Mouse (Mus musculus) cerebellum, postnatal 25 days (tissue): Measurements from ENCODE around the gene St3gal2.
A peak's percentile ranks its signal among the peaks of the same experiment; 100 is the strongest.
"Not testable (repeated sequence)": the region's sequence is repeated elsewhere in the genome, so short reads cannot be mapped to it uniquely, and the experiment has no call there.

Experiments used
- DNase-seq, 2 experiments: peaks; one replicate each; pipeline ENCODE4 v3.0.0; 2021; ENCODE audit warnings: mixed read lengths in 2 of 2

St3gal2 gene

DNA sequence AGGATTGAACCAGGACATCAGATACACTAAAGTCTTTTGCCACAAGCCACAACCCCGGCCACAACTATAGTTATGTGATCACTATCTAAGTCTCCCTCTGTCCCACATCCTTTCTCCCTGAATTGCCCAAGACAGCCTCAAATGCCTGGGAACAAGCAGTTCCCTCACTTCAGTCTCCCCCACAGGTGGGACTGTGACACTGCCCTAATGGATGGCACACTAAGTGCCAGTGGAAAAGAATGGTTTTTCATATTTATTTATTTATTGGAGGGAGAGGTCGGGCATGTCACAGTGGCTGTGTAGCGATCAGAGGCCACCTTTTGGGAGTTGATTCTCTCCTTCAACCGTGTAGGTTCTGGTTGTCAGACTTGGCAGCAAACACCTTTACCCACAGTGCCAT is 26.0 kb downstream of the St3gal2 start:
- DNase-seq = no peak

DNA sequence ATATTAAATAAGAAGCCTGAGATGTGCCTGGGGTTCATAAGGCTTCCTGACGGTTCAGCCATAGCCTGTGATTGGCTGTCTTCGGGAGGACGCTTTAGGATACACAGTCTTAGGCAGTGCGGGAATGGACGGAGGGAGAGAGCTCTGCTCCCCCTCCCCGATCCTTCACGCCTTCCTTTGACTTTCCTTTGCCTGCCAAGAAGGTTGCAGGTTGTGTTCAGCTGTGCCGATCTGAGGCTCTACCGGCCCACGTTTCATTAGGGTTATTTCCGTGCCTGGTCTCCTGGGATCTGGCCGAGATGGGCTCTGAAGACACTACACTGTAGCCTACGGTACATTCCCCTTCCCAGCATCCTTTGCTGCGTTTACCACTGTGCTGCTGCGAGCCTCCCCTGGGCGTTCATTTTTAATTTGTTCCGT is 30.4 kb downstream of the St3gal2 start:
- DNase-seq = peak; percentile 45

DNA sequence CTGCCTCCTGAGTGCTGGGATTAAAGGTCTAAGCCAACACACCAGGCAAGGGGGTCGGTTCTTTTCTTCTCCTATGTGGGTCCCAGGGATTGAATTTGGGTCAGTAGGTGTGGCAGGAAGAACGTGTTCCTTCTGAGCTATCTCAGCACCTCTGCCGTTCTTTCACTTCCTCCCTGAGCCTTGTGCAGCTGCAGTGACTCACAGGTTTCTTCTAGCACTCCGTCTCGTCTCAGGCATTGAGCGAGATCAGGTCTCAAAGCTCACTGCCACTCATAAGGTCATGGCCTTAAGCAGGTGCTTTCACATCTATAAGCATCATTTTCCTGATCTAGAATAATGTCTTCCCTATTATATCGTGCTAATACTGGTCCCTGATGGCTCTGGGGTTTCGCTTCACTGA is 35.1 kb downstream of the St3gal2 start:
- DNase-seq = no peak

DNA sequence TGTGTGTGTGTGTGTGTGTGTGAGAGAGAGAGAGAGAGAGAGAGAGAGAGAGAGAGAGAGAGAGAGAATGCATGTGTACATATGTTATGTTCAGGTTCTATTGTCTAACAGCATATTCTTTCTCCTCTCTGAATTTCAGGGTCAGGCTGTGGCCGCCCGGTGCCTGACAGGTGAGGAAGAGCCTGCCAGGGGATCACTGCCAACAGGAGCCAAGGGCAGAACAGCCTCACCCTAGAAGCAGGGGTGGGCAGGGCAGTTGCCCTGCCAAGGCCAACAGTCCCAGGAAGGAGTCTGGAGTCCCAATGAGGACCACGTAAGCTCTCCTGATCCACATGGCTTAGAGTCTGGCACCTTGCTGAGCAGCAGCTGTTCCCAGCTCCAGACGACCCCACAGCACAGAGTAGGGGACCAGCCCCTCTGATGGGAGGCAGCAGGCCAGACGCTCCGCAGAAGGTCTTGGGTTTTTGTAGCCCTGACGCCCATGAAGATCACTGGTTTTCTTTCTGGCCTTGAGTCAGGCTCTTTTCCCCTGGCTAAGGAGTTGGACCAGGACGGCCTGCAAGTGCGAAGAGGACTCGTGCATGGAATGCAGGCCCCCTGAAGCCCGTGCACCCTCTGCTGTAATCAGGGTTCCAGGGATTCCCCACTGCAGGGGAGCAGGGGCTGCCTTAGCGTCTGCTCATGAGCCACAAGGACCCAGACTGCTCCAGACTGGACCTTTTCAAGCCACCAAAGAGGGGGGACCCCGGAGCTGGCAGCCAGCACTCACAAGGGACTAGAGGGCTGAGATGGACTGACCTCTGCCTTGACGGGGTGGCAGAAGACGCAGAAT is 37.1 kb downstream of the St3gal2 start:
- DNase-seq = peak; percentile 71 to 79

DNA sequence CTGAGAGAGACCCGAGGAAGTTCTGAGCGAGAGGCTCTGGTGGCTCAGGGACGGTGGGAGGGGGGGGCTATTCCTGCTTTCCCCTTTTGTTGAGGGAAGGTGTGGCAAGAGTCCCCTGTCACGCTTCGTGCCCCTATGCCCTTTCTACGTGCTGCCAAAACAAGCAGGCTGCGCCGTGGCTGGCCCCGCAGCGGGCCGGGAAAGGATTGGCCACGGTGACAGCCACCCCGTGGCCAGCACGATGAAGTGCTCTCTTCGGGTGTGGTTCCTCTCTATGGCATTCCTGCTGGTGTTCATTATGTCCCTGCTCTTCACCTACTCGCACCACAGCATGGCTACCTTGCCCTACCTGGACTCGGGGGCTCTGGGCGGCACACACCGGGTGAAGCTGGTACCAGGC is 37.7 kb downstream of the St3gal2 start:
- DNase-seq = peak; percentile 80 to 85

DNA sequence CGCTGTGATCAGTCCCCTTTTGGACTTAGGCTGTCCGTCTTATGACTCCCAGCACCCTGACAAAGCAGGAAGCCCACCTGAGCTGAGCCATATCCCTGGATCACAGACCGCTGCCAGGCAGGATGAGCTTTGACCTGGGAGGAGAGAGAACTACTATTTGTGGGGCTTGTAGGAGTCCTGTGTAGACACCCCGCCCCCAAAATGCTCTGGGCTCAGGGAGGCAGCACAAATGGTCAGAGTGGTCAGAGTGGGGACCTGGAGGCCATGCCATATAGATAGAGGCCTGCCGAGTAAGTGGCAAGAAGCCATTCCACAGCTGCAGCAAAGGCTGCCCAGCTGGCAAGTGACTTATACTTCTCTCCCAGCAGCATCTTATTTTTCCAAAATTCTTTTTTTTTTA is 38.4 kb downstream of the St3gal2 start:
- peak; percentile 61 to 64 for DNase-seq

DNA sequence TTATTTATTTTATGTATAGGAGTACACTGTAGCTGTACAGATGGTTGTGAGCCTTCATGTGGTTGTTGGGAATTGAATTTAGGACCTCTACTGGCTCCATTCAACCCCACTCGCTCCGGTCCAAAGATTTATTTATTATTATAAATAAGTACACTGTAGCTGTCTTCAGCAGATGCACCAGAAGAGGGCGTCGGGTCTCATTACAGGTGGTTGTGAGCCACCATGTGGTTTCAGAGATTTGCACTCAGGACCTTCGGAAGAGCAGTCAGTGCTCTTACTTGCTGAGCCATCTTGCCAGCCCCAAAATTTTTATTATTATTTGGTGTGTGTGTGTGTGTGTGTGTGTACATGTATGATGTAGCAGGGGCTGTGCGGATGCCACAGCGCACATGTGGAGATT is 38.8 kb downstream of the St3gal2 start:
- peak in 1 of 2 experiments; percentile 48 for DNase-seq

DNA sequence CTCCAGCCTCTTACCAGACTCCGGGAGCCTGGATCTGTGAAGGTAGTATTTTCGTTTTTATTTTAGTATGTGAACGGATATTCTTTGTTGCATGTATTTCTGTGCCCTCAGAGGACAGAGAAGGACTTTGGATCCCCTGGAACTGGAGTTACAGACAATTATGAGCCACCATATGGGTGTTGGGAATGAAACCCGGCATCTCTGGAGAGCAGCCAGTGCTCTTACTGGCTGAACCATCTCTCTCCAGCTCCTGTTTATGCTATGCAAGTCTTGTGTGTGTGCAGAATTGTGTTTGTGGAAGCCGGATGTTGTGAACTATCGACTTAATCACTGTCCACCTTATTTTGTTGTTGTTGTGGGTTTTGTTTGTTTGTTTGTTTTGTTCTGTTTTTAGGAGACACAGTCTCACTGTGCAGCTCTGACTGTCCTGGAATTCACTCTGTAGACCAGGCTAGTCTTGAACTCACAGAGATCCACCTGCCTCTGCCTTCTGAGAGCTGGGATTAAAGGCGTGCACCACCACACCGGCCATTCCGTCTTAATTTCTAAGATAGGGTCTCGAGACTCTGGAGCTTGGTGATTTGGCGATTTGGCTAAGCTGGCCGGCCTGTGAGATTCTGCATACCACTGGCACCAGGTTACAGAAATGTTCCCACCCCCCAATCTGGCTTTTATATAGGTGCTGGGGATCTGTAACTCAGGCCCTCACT is 39.5 kb downstream of the St3gal2 start:
- peak; percentile 89 to 92 for DNase-seq

DNA sequence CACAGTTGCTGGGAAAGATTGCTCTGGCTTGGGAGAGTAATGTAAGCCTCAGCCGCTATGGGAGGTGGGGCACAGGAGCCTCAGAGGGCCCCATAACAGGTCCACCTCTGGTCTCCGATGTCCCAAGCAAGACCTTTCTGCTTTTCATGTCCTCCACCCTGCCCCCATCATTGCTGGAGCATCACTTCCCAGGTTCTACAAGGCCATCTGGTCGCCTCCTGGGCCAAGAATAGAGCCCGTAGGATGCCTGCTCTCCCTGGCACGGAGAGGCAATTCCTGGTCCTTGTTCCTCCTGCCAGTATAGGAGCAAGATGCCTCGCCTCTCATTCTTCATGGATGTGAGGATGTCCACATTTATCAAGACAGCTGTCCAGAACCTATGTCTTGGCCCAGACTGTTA is 40.2 kb downstream of the St3gal2 start:
- peak; percentile 90 to 93 for DNase-seq

DNA sequence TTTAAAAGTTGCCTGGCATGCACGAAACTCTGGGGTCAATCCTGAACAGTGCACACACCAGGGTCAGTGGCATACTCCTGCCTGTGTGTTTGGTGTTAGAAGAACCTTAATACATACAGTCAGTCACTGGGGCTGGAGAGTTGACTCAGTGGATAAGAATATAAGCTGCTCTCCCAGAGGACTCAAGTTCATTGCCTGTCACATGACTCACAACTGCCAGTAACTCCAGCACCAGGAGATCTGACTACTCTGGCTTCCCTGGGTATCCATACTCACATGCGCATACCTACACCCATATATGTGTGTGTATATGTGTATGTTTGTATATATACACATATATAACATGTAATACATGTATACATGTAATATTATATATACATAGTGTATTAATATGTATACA is 43.3 kb downstream of the St3gal2 start:
- no peak for DNase-seq

DNA sequence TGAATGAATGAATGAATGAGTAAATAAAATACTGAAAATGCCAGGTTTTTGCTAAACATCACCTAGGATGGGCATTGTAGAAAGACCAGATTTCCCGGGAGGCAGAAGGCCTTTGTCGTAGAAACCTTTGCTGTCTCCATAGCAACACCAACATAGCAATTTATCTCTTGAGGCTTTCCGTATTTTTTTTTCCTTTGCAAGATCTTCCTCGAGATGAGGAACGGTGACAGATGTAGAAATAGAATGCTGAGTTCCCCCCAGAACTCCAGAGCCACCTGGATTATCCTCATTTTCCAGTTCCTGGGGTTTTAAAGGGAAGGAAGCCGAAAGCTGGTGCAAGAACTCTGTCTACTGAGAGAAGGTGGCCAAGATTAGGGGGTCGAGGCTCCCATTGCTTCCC is 44.9 kb downstream of the St3gal2 start:
- DNase-seq = no peak

DNA sequence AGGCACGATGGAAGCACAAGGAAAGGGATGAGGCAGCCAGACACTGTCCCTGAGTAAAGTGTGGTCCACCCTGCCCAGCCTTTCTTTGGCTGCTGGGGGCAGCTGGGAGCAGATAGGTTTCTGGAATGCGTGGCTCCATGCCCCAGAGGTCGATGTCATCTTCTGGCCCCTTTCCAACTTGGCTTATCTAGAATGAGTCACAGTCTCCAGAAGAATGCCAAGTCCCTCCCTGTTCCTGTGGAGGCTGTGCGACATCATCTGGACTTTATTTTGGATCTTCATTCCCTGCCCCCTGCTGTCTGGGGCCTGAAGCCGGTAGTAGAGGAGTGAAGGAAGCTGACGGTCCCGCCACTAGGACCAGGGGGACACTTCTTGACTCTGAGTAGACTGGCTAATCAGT is 45.9 kb downstream of the St3gal2 start:
- peak; percentile 82 to 84 for DNase-seq

DNA sequence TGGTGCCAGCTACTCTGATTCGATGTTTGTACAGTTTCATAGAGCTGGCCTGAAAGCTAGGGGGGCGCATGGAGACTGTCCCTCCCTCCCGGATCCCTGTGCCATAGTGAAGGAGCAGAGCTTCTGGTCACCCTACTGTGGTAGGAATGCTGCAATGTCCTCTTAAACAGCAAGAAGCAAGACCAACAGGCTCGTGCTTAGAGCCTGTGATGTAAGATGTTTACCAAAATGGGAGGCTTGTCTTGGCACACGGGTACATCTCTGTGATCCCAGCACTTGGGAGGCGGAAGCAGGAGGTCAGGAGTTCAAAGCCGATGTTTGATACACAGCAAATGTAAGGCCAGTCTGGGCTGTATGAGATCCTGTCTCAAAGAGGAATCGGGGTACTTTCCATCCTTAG is 46.9 kb downstream of the St3gal2 start:
- DNase-seq = no peak

DNA sequence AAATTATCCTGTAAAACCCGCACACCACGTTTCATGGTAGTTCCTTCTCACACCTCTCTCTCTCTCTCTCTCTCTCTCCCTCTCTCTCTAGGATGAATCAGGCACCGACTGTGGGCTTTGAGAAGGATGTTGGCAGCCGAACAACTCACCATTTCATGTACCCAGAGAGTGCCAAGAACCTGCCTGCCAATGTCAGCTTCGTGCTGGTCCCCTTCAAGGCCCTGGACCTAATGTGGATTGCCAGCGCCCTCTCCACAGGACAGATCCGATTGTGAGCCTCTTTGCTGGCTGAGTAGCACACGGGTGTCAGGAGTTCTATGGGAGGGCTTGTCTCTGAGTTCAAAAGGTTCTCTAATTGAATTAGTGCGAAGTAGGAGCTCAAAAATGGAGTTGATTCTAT is 47.6 kb downstream of the St3gal2 start:
- peak; percentile 74 to 82 for DNase-seq

DNA sequence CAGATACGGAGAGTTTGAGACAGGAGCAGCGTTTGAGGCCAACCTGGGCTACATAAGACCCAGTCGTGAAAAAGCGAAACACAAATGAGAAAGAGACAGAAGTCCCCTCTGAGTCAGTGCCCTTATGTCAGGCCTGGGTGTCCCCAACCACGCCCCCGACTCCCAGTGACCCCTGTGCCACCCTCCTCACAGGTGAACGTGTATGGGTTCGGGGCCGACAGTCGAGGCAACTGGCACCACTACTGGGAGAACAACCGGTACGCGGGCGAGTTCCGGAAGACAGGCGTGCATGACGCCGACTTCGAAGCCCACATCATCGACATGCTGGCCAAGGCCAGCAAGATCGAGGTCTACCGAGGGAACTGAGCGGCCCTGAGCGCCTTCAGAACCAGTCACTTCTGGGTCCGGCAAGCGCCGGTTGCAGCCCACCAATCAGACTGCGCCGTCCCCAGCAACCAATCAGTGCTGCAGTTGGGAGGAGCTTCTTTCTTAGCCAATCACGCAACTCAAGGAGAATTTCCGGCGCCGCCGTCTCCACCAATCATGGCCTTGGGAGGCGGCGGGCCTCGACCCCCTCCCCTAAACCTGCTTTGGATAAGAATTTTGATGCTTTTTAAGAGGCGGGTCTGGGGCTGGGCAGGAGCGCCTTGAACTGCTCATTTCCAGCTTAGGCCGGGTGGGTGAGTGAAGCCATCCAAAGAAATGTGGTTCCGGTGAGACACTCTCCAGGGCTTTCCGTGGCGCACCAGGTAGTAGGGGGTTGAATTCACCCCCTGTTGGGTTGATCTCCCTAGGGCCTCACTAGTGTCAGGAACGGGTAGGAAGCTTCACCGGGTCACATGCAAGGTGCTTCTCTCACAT is 50.4 kb downstream of the St3gal2 start:
- peak; percentile 61 to 73 for DNase-seq

DNA sequence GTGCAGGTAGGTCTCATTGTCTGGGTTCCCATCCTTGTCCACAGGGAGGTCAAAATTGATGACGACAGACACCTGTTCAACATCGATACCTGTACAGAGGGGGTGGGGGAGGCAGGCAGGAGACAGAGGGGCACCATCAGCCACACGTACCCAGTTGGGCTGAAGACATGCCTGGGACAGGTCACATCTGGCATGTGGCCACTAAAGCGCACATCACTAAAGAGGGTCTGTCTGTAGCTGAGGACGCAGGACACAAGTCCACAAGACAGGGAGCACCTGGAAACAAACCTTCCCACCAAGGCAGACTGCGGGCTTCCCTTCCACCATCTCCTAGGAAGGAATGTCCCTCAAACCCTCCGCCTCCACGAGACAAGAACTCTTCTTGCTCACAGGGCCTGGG is 56.8 kb downstream of the St3gal2 start:
- not testable (repeated sequence) for DNase-seq

DNA sequence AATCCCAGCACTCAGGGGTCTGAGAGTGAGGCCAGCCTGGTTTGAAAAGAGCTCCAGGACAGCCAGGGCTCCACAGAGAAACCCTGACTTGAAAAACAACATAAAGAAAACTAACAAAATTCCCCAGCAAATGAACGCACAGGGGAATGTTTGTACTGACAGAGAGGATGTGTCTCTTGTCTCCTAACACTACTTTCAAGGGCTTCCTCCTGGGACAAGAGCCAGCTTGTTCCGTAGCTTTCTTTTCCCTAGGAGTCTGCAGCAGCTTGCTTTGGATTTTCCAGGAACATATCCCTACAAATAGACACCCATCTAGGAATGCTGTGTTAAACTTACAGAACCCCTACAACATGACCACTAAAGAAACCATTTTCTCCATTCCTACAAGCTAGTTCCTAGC is 58.3 kb downstream of the St3gal2 start:
- DNase-seq = not testable (repeated sequence)

DNA sequence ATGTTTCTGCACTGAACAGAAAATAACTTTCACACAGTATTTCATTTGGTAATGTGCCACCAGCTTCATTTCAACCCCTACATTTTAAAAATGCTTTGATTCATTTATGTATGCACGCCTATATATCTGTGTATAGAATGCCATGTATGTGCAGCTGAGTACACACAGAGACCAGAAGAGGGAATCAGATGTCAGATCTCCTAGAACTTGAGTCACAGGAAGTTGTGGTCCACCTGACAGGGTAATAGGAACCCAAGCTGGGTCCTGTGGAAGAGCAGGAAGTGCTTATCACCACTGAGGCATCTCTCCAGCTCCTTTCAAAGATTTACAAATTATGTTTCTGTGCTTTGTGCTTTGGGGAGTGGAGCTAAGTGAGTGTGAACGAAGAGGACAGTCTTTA is 61.6 kb downstream of the St3gal2 start:
- no peak for DNase-seq

DNA sequence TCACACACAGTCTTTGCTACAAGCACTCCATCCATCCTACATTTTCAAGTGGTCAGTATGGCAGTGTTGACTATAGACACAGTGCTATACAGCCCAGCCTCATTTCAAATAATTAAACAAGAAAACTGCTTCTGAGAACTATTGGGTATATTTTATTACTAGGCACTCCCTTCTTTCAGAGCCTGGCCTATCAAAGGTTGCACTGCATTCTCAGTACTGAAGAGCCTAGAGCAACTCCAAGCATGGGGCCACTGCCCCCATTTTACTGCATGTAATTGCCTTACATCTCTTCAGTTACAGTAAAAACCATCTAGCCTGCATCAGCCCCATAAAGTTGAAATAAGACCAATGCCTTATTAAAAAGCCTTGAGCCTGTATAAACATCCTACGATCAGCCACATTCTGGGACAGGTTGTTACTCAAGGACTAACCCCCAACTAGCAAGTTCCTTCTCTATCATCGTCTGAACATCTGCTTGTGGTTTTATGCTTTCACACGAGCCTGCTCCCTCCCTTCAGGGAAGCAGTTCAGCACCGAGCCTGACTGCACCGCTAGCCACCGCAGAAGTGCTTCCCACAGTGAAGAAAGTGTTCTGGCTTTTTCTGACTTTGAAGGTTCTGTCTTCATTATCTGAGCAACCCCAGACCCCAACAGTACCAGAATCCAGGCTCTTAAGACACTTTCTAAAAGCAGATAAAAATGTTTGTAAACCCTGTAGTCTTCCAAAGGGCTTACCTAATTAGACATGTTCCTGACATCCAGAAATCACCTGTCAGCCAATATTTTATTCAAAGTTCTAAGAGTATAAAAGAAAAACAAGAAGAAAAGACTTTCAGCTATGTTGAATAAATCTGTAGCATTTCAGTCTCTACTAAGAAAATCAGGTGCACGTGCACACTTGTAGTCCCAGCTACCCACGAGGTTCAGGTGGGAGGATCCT is 68.4 kb downstream of the St3gal2 start:
- no peak for DNase-seq

DNA sequence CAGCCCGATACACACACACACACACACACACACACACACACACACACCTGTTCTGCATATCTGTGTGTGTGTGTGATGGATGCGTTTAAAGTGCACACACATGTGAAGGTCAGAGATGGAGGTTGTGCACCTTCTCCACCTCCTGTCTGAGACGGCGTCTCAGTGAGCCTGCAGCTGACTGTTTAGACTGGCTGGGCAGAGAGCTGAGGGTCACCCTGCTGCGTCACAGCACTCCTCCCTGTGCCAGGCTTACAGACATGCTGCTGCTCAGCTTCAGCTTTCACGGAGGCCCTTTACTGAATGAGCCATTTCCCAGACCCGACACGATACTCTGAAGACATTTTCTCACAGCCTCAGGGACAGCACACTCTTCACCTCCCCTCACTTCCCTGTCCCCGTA is 70.3 kb downstream of the St3gal2 start:
- no peak for DNase-seq

DNA sequence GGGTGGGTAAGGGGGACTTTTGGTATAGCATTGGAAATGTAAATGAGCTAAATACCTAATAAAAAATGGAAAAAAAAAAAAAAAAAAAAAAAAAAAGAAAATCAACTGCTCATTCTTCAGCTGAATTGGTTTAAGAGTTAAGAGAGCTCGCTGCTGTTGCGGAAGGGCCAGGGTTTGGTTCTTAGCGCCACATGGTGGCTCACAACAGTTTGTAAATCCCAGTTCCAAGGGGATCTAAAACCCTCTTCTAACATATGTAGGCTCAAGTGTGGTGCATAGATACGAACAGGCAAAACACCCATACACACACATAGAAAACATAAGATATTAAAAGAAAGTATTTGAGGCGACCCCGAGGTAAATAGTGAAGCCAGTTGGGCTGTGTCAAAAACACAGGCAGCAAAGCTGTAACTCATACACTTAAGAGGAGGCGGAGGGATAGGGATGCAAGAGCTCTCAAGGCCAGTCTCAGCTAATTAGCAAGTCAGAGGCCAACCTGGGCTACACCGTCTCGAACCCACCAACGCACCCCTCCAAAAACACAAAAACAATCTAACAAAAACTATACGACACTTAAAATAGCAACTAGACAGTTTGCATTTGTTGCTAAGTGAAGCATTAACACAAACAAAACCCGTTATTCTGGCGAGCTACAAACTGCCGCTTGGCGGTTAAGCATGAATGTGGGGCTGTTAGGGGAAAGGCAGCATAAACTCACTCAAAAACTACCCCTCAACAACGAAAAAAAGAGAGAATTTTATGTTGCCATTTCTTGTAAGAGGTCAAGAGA is 77.1 kb downstream of the St3gal2 start:
- no peak for DNase-seq
